ENCODE assay signal across 12 mouse cellular contexts in the genomic region with DNA sequence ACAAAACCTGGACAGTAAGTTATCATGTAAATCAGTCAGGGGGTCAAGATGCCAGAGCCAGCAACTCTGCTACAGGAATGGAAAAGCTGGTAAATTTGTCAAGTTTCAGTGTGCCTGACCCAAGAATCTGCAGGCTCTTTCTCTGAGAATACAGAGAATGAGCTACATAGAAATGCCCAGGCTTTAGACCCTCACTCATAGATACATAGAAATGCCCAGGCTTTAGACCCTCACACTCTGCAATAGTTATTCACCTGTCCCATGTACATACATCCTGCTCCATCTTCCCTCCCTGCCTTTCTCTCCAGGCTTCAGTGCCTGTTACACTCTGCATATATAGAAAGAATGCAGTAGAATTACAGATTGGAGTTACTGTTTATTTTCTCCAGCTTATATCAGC.
A peak's percentile ranks its signal among the peaks of the same experiment; 100 is the strongest.
DNase-seq lines count a peak whose midpoint lies in the region; ATAC-seq and TF ChIP-seq lines count a peak whose summit lies in the region.
"Had no signal": no experiment of that assay in that cellular context is flagged by ENCODE, and none has a peak within 500 bp of the region (broad histone marks: within the 10 kb centered on the region; RNA-seq: fewer than 3 reads in every experiment).

No protein-coding gene starts in this region.

- DNase-seq in gastrocnemius, adult 2 months = no peak
- DNase-seq in gastrocnemius, postnatal 25 days = no peak
- DNase-seq in neural tube, embryonic 10.5 days (ENCODE audit: extremely low spot score, low spot score) = no peak
- no peak for DNase-seq in kidney, postnatal 4 days
- DNase-seq in gastrocnemius, adult 18-20 months (ENCODE audit: low spot score) = no peak
- no peak for DNase-seq in right cerebral cortex, postnatal 10 days (ENCODE audit: low spot score in 2 of 2)

- peaks cover 38% of the 10 kb centered on the region for H3K4me1 ChIP-seq in neural tube, embryonic 12.5 days
- H3K4me1 ChIP-seq in midbrain, embryonic 12.5 days = peaks cover 36% of the 10 kb centered on the region
- H3K4me1 ChIP-seq: megakaryocyte, embryonic 14.5 days had no signal

- no peak overlapping the region for H3K4me2 ChIP-seq in neural tube, embryonic 12.5 days (replicated peaks)
- no peak overlapping the region for H3K4me2 ChIP-seq in midbrain, embryonic 12.5 days (replicated peaks)
- H3K4me2 ChIP-seq: lung, embryonic 15.5 days had no signal

- H3K27ac ChIP-seq in gastrocnemius, adult 2 months = peak overlapping the region; percentile 36
- H3K27ac ChIP-seq in neural tube, embryonic 12.5 days = no peak overlapping the region
- H3K27ac ChIP-seq in midbrain, embryonic 12.5 days (replicated peaks) = peak overlapping the region; percentile 60
- H3K27ac ChIP-seq: lung, embryonic 15.5 days had no signal

- no peaks in the 10 kb centered on the region for H3K9me3 ChIP-seq in neural tube, embryonic 12.5 days
- no peaks in the 10 kb centered on the region for H3K9me3 ChIP-seq in midbrain, embryonic 12.5 days
- H3K9me3 ChIP-seq: lung, embryonic 15.5 days; megakaryocyte, embryonic 14.5 days had no signal

- H3K27me3 ChIP-seq in neural tube, embryonic 12.5 days (replicated peaks) = no peaks in the 10 kb centered on the region
- H3K27me3 ChIP-seq in midbrain, embryonic 12.5 days = no peaks in the 10 kb centered on the region
- H3K27me3 ChIP-seq: CH12.LX; lung, embryonic 15.5 days; megakaryocyte, embryonic 14.5 days had no signal

- H3K4me3 ChIP-seq in gastrocnemius, adult 2 months = no peak overlapping the region
- no peak overlapping the region for H3K4me3 ChIP-seq in neural tube, embryonic 12.5 days
- H3K4me3 ChIP-seq in midbrain, embryonic 12.5 days = no peak overlapping the region
- H3K4me3 ChIP-seq: erythroblast, embryonic 14.5 days; lung, embryonic 15.5 days; megakaryocyte, embryonic 14.5 days had no signal

- peaks cover 34% of the 10 kb centered on the region for H3K36me3 ChIP-seq in neural tube, embryonic 12.5 days
- H3K36me3 ChIP-seq in midbrain, embryonic 12.5 days = peaks cover 7% of the 10 kb centered on the region; the same call in 1 of the 2 replicates
- H3K36me3 ChIP-seq: lung, embryonic 15.5 days had no signal

- intact Hi-C loops in gastrocnemius, adult 2 months (cut with DNase I) = no loop called here

- no peak overlapping the region for H3K9ac ChIP-seq in neural tube, embryonic 12.5 days
- no peak overlapping the region for H3K9ac ChIP-seq in midbrain, embryonic 12.5 days (replicated peaks)
- H3K9ac ChIP-seq: lung, embryonic 15.5 days had no signal

- peak; percentile 11 for ATAC-seq in neural tube, embryonic 12.5 days (ENCODE audit: low FRiP score, low read depth)
- ATAC-seq in midbrain, embryonic 12.5 days (ENCODE audit: low FRiP score, low read depth) = peak; percentile 50

- TF ChIP-seq CTCF in gastrocnemius, adult 2 months (IDR thresholded peaks at IDR 0.05) = no peak
